Mouse (Mus musculus): ENCODE results near the gene Trio. TPM values are rescaled to one million over a fixed set of nuclear protein-coding genes. Genes with fewer than 3 reads are reported as not detected.
"Not testable (repeated sequence)": the region's sequence is repeated elsewhere in the genome, so short reads cannot be mapped to it uniquely, and the experiment has no call there.

Trio gene
- polyA plus RNA-seq, 1 experiment = 17.5 TPM

DNA sequence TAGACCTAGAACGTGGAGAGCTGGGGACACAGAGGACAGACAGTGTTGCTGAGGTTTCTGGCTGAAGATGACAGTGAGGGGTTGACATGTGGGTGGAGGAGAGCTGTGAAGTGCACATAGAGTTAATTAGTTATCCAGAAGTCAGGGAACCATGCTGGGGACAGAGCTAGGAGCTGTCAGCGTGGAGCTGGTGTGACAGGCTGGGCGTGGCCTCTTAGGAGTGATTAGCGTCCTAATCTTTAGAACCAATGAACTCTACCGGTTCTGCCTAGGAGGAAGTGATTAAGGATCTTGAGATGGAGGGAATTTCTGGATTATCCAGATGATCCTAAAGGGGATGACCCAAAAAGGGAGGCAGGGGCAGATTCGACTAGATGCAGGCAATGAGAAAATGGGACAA lies 301.9 kb downstream of the Trio start:
- TF ChIP-seq POLR2A (IDR thresholded peaks at IDR 0.05; ENCODE audit: low read depth, low read length) (no peak), CTCF (IDR thresholded peaks at IDR 0.05; ENCODE audit: extremely low read depth, insufficient read length, insufficient replicate concordance, low read depth, low read length) (no peak)
- Histone ChIP-seq H3K27me3 (ENCODE audit: control insufficient read depth, insufficient read depth, low read length) (no peaks in the 10 kb centered on the region), H3K36me3 (ENCODE audit: control insufficient read depth, insufficient read depth, low read length) (no peaks in the 10 kb centered on the region), H3K4me3 (ENCODE audit: low read depth, low read length) (no peak overlapping the region), H3K27ac (ENCODE audit: insufficient read depth, low read depth, low read length) (no peak overlapping the region; the same call in 1 of the 2 replicates), H3K4me1 (ENCODE audit: control insufficient read depth, insufficient read depth, insufficient read length, low read length) (peaks cover 2% of the 10 kb centered on the region; the same call in 1 of the 2 replicates)
- WGBS = 25% methylated on average over 6 of the region's 6 CpGs

DNA sequence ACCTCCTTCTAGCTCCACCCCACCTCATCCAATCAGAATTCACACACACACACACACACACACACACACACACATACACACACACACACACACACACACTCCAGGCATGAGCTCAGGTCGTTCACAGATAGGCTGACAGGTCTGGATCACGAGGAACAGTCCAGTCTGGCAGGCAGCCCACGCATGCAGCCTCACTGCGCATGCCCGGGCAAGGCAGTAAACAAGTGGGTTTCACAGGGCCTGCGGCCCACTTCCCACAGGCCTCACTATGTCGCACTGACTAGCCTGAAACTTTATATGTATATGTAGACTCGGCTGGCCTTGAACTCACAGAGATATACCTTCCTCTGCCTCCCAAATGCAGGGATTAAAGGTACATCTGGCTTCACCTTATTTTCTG lies 305.4 kb downstream of the Trio start:
- WGBS = 80% methylated on average over 8 of the region's 8 CpGs
- not testable (repeated sequence) for H3K27me3 ChIP-seq (ENCODE audit: control insufficient read depth, insufficient read depth, low read length); H3K27ac ChIP-seq (ENCODE audit: insufficient read depth, low read depth, low read length); H3K4me1 ChIP-seq (ENCODE audit: control insufficient read depth, insufficient read depth, insufficient read length, low read length); H3K36me3 ChIP-seq (ENCODE audit: control insufficient read depth, insufficient read depth, low read length); H3K4me3 ChIP-seq (ENCODE audit: low read depth, low read length)

DNA sequence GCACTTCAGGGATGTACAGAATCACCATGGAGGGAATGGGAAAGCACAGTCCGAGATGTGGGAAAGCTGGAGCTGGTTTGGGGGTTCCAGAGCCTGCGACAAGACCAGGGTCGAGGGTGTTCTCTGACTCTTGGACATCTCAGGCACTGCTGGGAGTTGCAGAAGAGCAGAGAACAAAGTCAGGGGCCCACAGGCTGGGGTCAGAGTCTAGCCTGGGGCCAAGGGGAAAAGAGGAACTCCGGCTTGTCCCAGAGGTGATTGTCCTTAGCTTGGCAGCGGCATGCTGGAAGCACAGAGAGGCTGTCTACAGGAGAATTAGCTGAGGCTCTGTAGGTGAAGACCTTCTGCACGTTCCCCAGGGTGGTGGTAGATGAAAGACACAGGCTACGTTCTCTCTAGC lies 307.0 kb downstream of the Trio start:
- Histone ChIP-seq H3K4me1 (ENCODE audit: control insufficient read depth, insufficient read depth, insufficient read length, low read length) (no peaks in the 10 kb centered on the region), H3K27me3 (ENCODE audit: control insufficient read depth, insufficient read depth, low read length) (no peaks in the 10 kb centered on the region), H3K4me3 (ENCODE audit: low read depth, low read length) (no peak overlapping the region), H3K36me3 (ENCODE audit: control insufficient read depth, insufficient read depth, low read length) (no peaks in the 10 kb centered on the region), H3K27ac (ENCODE audit: insufficient read depth, low read depth, low read length) (no peak overlapping the region)
- WGBS = 47% methylated on average over 7 of the region's 7 CpGs
- TF ChIP-seq POLR2A (IDR thresholded peaks at IDR 0.05; ENCODE audit: low read depth, low read length) (no peak), CTCF (IDR thresholded peaks at IDR 0.05; ENCODE audit: extremely low read depth, insufficient read length, insufficient replicate concordance, low read depth, low read length) (no peak)

DNA sequence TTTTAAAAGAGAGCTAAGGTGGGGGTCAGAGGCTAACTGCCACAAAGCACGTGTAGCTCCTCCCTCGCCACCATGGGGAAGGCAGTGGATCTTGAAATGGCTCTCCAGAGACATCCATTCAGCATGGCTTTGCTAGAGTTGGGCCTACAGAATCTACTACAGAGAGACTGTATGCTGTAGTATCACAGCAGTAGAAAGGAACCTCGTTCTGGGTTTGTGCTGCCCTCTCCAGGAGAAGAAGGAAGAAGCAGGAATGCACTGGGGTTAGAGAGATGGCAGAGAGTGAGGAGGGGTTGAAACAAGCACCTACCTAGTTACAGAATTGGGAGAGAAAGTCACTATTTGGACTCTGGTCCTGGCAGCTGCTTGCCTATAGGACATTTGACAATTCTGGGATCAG lies 310.3 kb downstream of the Trio start:
- H3K36me3 ChIP-seq (ENCODE audit: control insufficient read depth, insufficient read depth, low read length) = no peaks in the 10 kb centered on the region
- H3K4me1 ChIP-seq (ENCODE audit: control insufficient read depth, insufficient read depth, insufficient read length, low read length) = peaks cover under 1% of the 10 kb centered on the region; the same call in 1 of the 2 replicates
- no peak for TF ChIP-seq POLR2A (IDR thresholded peaks at IDR 0.05; ENCODE audit: low read depth, low read length)
- H3K27ac ChIP-seq (ENCODE audit: insufficient read depth, low read depth, low read length) = no peak overlapping the region
- no peak overlapping the region for H3K4me3 ChIP-seq (ENCODE audit: low read depth, low read length)
- 31% methylated on average over 3 of the region's 3 CpGs for WGBS
- H3K27me3 ChIP-seq (ENCODE audit: control insufficient read depth, insufficient read depth, low read length) = no peaks in the 10 kb centered on the region

DNA sequence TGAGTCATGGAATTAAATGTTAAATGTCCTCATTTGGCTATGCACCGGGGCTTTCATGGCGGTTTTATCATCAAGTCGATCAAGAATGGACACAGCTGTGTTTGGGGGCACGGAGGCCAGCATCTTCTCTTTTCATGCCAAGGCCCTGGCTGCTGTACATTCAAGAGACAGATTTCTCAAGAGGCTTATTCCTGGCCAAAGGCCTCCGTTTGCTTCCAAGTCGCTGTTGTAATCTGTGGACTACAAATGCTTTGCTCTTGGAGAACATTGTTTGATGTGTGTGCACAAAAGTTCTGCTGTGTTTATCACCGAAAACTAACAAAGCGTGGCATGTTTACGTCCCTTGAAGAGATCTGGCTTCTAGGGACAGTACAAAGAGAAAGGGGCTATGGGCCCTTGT lies 314.9 kb downstream of the Trio start:
- H3K36me3 ChIP-seq (ENCODE audit: control insufficient read depth, insufficient read depth, low read length) = no peaks in the 10 kb centered on the region
- no peak for TF ChIP-seq POLR2A (IDR thresholded peaks at IDR 0.05; ENCODE audit: low read depth, low read length)
- TF ChIP-seq CTCF (IDR thresholded peaks at IDR 0.05; ENCODE audit: extremely low read depth, insufficient read length, insufficient replicate concordance, low read depth, low read length) = no peak
- WGBS = 69% methylated on average over 9 of the region's 9 CpGs

DNA sequence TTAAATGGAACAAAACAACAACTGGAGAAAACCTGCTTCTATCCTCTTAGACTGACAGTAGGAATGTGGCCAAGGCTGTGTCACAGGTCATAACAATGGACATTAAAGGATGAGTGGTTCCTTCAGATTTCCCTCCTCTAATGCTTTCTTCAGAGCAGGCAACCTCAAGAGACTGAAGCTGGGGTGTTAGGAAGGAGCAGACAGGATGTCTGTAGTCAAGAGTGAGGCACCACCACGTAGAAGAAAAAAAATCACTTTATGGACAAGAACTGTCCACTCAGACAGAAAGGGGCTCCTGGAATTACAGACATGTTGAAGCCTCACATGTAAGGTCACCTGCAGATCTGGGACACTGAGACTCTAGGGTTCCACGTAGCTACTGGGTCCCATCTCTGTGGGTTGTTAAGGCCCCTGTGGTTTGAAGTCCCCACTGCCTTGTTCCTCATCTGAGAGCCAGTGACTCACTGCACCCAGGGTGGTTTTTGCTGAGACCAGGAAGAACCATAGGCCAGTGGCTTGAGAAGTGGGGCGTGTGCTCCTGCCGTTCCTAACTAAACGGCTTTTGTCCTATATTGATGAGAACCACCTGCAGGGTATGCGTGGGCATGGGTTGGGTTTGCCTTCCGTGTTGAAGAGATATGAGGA lies 316.6 kb downstream of the Trio start:
- Histone ChIP-seq H3K36me3 (ENCODE audit: control insufficient read depth, insufficient read depth, low read length) (no peaks in the 10 kb centered on the region), H3K27ac (ENCODE audit: insufficient read depth, low read depth, low read length) (peak overlapping the region; percentile 24; the same call in 1 of the 2 replicates), H3K27me3 (ENCODE audit: control insufficient read depth, insufficient read depth, low read length) (no peaks in the 10 kb centered on the region), H3K4me3 (ENCODE audit: low read depth, low read length) (no peak overlapping the region), H3K4me1 (ENCODE audit: control insufficient read depth, insufficient read depth, insufficient read length, low read length) (peaks cover 10% of the 10 kb centered on the region; the same call in 1 of the 2 replicates)
- TF ChIP-seq CTCF (IDR thresholded peaks at IDR 0.05; ENCODE audit: extremely low read depth, insufficient read length, insufficient replicate concordance, low read depth, low read length) (no peak), POLR2A (IDR thresholded peaks at IDR 0.05; ENCODE audit: low read depth, low read length) (no peak)
- 53% methylated on average over 7 of the region's 7 CpGs for WGBS

More for the DNA sequence above, 314.9 kb downstream of the Trio start:
- Histone ChIP-seq H3K4me1 (ENCODE audit: control insufficient read depth, insufficient read depth, insufficient read length, low read length) (peaks cover 10% of the 10 kb centered on the region; the same call in 1 of the 2 replicates), H3K27me3 (ENCODE audit: control insufficient read depth, insufficient read depth, low read length) (no peaks in the 10 kb centered on the region), H3K27ac (ENCODE audit: insufficient read depth, low read depth, low read length) (no peak overlapping the region), H3K4me3 (ENCODE audit: low read depth, low read length) (no peak overlapping the region)

DNA sequence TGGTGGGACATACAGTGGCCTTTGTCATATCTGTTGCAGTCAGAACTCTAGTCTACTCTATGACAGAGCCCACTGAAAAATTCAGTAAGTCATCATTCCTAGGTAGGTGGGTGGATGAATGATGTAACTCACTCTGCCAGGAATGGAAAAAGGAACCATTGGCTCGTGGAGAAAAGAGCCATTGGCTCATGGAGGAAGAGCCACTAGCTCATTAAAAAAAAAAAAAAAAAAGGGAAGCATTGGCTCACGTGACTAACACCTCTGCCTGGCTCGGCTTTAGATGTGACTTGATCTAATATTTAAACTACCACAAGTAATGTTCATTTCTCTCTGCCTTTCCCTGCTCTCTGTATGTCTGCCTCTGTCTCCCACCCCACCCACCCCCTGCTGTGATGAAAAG lies 317.1 kb downstream of the Trio start:
- TF ChIP-seq POLR2A (IDR thresholded peaks at IDR 0.05; ENCODE audit: low read depth, low read length) = no peak
- no peak for TF ChIP-seq CTCF (IDR thresholded peaks at IDR 0.05; ENCODE audit: extremely low read depth, insufficient read length, insufficient replicate concordance, low read depth, low read length)
- no peaks in the 10 kb centered on the region for H3K36me3 ChIP-seq (ENCODE audit: control insufficient read depth, insufficient read depth, low read length)
- no peak overlapping the region for H3K4me3 ChIP-seq (ENCODE audit: low read depth, low read length)
- no peak overlapping the region for H3K27ac ChIP-seq (ENCODE audit: insufficient read depth, low read depth, low read length)
- no peaks in the 10 kb centered on the region for H3K27me3 ChIP-seq (ENCODE audit: control insufficient read depth, insufficient read depth, low read length)
- peaks cover 10% of the 10 kb centered on the region; the same call in 1 of the 2 replicates for H3K4me1 ChIP-seq (ENCODE audit: control insufficient read depth, insufficient read depth, insufficient read length, low read length)
- 47% methylated on average over 3 of the region's 3 CpGs for WGBS
